Mouse (Mus musculus): ENCODE measurements around the gene Slc25a25.

GRCm38 (mm10) chr2:32427720-32428119, 23.5 kb downstream of the Slc25a25 start:
- no peak for TF ChIP-seq CHD2 (IDR thresholded peaks at IDR 0.05; ENCODE audit: low read depth, low read length)
- TF ChIP-seq ZC3H11A (IDR thresholded peaks at IDR 0.05; ENCODE audit: borderline replicate concordance, low read depth, low read length): no peak
- TF ChIP-seq MAFK (IDR thresholded peaks at IDR 0.05; ENCODE audit: insufficient read depth, low read depth, low read length): no peak
- no peak for TF ChIP-seq ZNF384 (IDR thresholded peaks at IDR 0.05; ENCODE audit: low read depth, low read length)
- TF ChIP-seq HCFC1 (IDR thresholded peaks at IDR 0.05; ENCODE audit: borderline replicate concordance, insufficient read depth, low read length): no peak

Measured in ES-E14 (cell line).